Mouse (Mus musculus): ENCODE data around the gene Fbxo17.

Gene Fbxo17

GRCm38 (mm10) chr7:28767462-28767965, 50.9 kb downstream of the Fbxo17 start, which contains the start of gene Nfkbib:
Gene Nfkbib (minus strand): TSS chr7:28767512.
- DNase-seq (ENCODE audit: low spot score in 2 of 2), result peak in 1 of 2 experiments; percentile 21

- DNase-seq (ENCODE audit: low spot score in 2 of 2), result no peak
These were observed 52.9 kb downstream of the Fbxo17 start for GRCm38 (mm10) chr7:28769414-28769958.

- no peak for DNase-seq (ENCODE audit: low spot score in 2 of 2)
These were observed 53.7 kb downstream of the Fbxo17 start for GRCm38 (mm10) chr7:28770309-28770708.

- no peak for DNase-seq (ENCODE audit: low spot score in 2 of 2)
These were observed 55.3 kb downstream of the Fbxo17 start for GRCm38 (mm10) chr7:28771867-28772266.

- no peak for DNase-seq (ENCODE audit: low spot score in 2 of 2)
These were observed 56.6 kb downstream of the Fbxo17 start for GRCm38 (mm10) chr7:28773163-28773562.

GRCm38 (mm10) chr7:28774164-28774563, 57.6 kb downstream of the Fbxo17 start:
- DNase-seq (ENCODE audit: low spot score in 2 of 2), result no peak

- DNase-seq (ENCODE audit: low spot score in 2 of 2), result no peak
These were observed 58.5 kb downstream of the Fbxo17 start for GRCm38 (mm10) chr7:28775129-28775528.

GRCm38 (mm10) chr7:28778825-28779224, 62.2 kb downstream of the Fbxo17 start:
- no peak for DNase-seq (ENCODE audit: low spot score in 2 of 2)

GRCm38 (mm10) chr7:28780067-28780658, 63.6 kb downstream of the Fbxo17 start:
- DNase-seq (ENCODE audit: low spot score in 2 of 2), result peak; percentile 72 to 90

- DNase-seq (ENCODE audit: low spot score in 2 of 2), result no peak
These were observed 64.3 kb downstream of the Fbxo17 start for GRCm38 (mm10) chr7:28780857-28781256.

GRCm38 (mm10) chr7:28781261-28781663, 64.7 kb downstream of the Fbxo17 start:
- no peak for DNase-seq (ENCODE audit: low spot score in 2 of 2)

- DNase-seq (ENCODE audit: low spot score in 2 of 2), result no peak
These were observed 68.6 kb downstream of the Fbxo17 start for GRCm38 (mm10) chr7:28785161-28785560.

Measured in heart, adult 9 months (tissue).